Mouse (Mus musculus) myocyte (in vitro differentiated cells): ENCODE measurements around the gene Auh. TPM values are rescaled to one million over a fixed set of nuclear protein-coding genes. Genes with fewer than 3 reads are reported as not detected.

Experiments used
- H3K27me3 ChIP-seq: one replicate; pipeline ENCODE4 v1.6.1; 2011; ENCODE audit not compliant: control insufficient read depth, insufficient read depth, insufficient read length
- H3K36me3 ChIP-seq: one replicate; pipeline ENCODE4 v1.6.1; 2011; ENCODE audit not compliant: control insufficient read depth, insufficient read depth
- H3K4me2 ChIP-seq: one replicate; pipeline ENCODE4 v1.6.1; 2011; ENCODE audit warnings: low read depth, control low read depth
- H3K4me3 ChIP-seq: one replicate; pipeline ENCODE4 v1.5.1; 2011; ENCODE audit warnings: mild to moderate bottlenecking, control low read depth, moderate library complexity
- H3K79me2 ChIP-seq: one replicate; pipeline ENCODE4 v1.6.1; 2011; ENCODE audit not compliant: control insufficient read depth, insufficient read depth
- H3ac ChIP-seq: one replicate; pipeline ENCODE4 v1.6.1; 2011; ENCODE audit not compliant: control insufficient read depth, insufficient read length
- CEBPB ChIP-seq: IDR thresholded peaks from 2 replicates; pipeline ENCODE4 v1.6.1; 2011; ENCODE audit warnings: mild to moderate bottlenecking, moderate library complexity; ENCODE audit not compliant: poor library complexity, insufficient read depth, severe bottlenecking
- E2F4 ChIP-seq: IDR thresholded peaks from one replicate; pipeline ENCODE4 v1.6.1; 2011; ENCODE audit warnings: mild to moderate bottlenecking, control low read depth, moderate library complexity; ENCODE audit not compliant: insufficient read depth
- MAX ChIP-seq: IDR thresholded peaks from one replicate; pipeline ENCODE4 v1.6.1; 2011; ENCODE audit warnings: low read depth, mild to moderate bottlenecking, control low read depth
- MYOD1 ChIP-seq, 3 experiments: IDR thresholded peaks; one replicate each; pipeline ENCODE4 v1.6.1; 2011; ENCODE audit warnings: control low read depth in 2 of 3, low read depth in 2 of 3, mild to moderate bottlenecking in 2 of 3, moderate library complexity in 1 of 3; ENCODE audit not compliant: insufficient read length in 2 of 3, control insufficient read depth in 1 of 3
- POLR2A ChIP-seq: IDR thresholded peaks from one replicate; pipeline ENCODE4 v1.6.1; 2011; ENCODE audit warnings: low read depth, mild to moderate bottlenecking, control low read depth, moderate library complexity; ENCODE audit not compliant: insufficient read length
- POLR2AphosphoS2 ChIP-seq: IDR thresholded peaks from one replicate; pipeline ENCODE4 v1.6.1; 2011; ENCODE audit warnings: low read depth, control low read depth; ENCODE audit not compliant: insufficient read length
- REST ChIP-seq: IDR thresholded peaks from one replicate; pipeline ENCODE4 v1.6.1; 2011; ENCODE audit warnings: mild to moderate bottlenecking, control low read depth, moderate library complexity; ENCODE audit not compliant: insufficient read depth, insufficient read length
- SRF ChIP-seq: IDR thresholded peaks from one replicate; pipeline ENCODE4 v1.6.1; 2011; ENCODE audit warnings: low read depth; ENCODE audit not compliant: control insufficient read depth, insufficient read length
- TCF12 ChIP-seq: IDR thresholded peaks from one replicate; pipeline ENCODE4 v1.6.1; 2011; ENCODE audit warnings: mild to moderate bottlenecking, control low read depth; ENCODE audit not compliant: poor library complexity, insufficient read depth, severe bottlenecking
- TCF3 ChIP-seq: IDR thresholded peaks from one replicate; pipeline ENCODE4 v1.6.1; 2011; ENCODE audit warnings: low read depth, control low read depth; ENCODE audit not compliant: insufficient read length
- USF1 ChIP-seq: IDR thresholded peaks from one replicate; pipeline ENCODE4 v1.6.1; 2011; ENCODE audit warnings: low read depth, mild to moderate bottlenecking, control low read depth, moderate library complexity
- polyA plus RNA-seq: library from polyadenylated mRNA; unstranded; fragments of >200 nt; fragmentation: generic; extraction: Trizol; gene quantifications from one replicate; pipeline ENCODE4 v1.2.1, GENCODE M21; 2012; ENCODE audit warnings: missing spikeins

Auh gene
- polyA plus RNA-seq, 1 experiment, result 17.4 TPM

- no peak for TF ChIP-seq USF1
- TF ChIP-seq SRF, result no peak
- TF ChIP-seq POLR2A, result no peak
- TF ChIP-seq MAX, result no peak
- TF ChIP-seq TCF12, result no peak
- TF ChIP-seq CEBPB, result no peak
- no peak for TF ChIP-seq REST
- TF ChIP-seq TCF3, result no peak
- no peak for TF ChIP-seq POLR2AphosphoS2
- TF ChIP-seq MYOD1 (IDR thresholded peaks at IDR 0.05; ENCODE audit: control insufficient read depth in 1 of 3, insufficient read length in 2 of 3, low read depth in 2 of 3), result no peak
- no peaks in the 10 kb centered on the region for H3K36me3 ChIP-seq
- no peak overlapping the region for H3ac ChIP-seq
- no peak overlapping the region for H3K4me3 ChIP-seq
- no peaks in the 10 kb centered on the region for H3K27me3 ChIP-seq
- H3K4me2 ChIP-seq, result no peak overlapping the region
- H3K79me2 ChIP-seq, result no peaks in the 10 kb centered on the region
These were observed 85.8 kb downstream of the Auh start for GRCm38 (mm10) chr13:52843536-52844178.

DNA sequence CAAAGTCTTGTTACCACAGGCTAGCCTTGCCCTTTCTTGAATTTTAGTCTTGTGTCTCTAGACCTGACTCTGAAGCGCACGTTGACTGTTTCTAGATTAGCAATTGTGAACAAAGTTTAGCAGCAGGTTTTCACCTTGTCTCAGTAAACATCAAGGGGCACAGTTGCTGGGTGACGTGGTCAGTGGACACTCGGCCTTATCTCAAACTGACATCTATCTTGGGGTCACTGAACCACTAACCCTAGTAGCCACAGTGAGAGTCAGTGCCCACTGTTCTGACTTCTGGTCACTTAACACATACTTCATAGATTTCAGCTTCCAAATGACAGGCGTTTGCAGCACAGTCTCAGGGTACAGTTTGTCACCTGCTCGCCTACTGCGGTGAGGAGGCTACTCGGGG is 93.2 kb downstream of the Auh start:
- Histone ChIP-seq H3K36me3 (no peaks in the 10 kb centered on the region), H3K27me3 (no peaks in the 10 kb centered on the region), H3K79me2 (no peaks in the 10 kb centered on the region), H3K4me2 (no peak overlapping the region), H3K4me3 (no peak overlapping the region), H3ac (no peak overlapping the region)
- TF ChIP-seq REST (no peak), POLR2A (no peak), CEBPB (no peak), POLR2AphosphoS2 (no peak), MAX (no peak), MYOD1 (IDR thresholded peaks at IDR 0.05; ENCODE audit: control insufficient read depth in 1 of 3, insufficient read length in 2 of 3, low read depth in 2 of 3) (no peak), USF1 (no peak), E2F4 (no peak)

DNA sequence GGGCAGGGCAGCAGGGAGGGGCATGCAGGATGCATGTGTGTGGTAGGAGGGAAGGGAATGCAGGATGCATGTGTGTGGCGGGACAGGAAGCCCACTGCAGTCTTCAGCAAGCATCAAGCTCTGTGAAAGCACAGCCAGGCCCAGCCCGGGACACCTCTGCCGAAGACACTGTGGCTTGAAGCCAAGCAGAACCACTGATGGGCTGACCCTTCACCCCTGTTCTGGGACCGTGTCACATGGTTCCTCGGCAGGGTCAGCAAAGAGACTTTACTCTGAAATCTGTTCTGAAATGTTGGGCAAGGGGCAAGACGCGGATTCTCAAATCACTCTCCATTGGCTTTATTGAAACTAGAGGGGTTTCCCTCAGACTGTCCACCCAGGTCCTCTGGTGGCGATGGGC is 94.9 kb downstream of the Auh start:
- Histone ChIP-seq H3ac (no peak overlapping the region), H3K4me2 (no peak overlapping the region), H3K79me2 (no peaks in the 10 kb centered on the region), H3K27me3 (no peaks in the 10 kb centered on the region), H3K36me3 (no peaks in the 10 kb centered on the region), H3K4me3 (no peak overlapping the region)
- TF ChIP-seq POLR2A, result no peak
- TF ChIP-seq MYOD1 (IDR thresholded peaks at IDR 0.05; ENCODE audit: control insufficient read depth in 1 of 3, insufficient read length in 2 of 3, low read depth in 2 of 3), result no peak
- no peak for TF ChIP-seq MAX
- TF ChIP-seq USF1, result no peak
- no peak for TF ChIP-seq POLR2AphosphoS2
- no peak for TF ChIP-seq CEBPB
- TF ChIP-seq TCF12, result no peak
- no peak for TF ChIP-seq TCF3
- TF ChIP-seq REST, result no peak
- TF ChIP-seq E2F4, result no peak

- H3K79me2 ChIP-seq, result no peaks in the 10 kb centered on the region
- no peak overlapping the region for H3ac ChIP-seq
- H3K4me2 ChIP-seq, result no peak overlapping the region
- no peak for TF ChIP-seq SRF
- TF ChIP-seq POLR2A, result no peak
- no peak for TF ChIP-seq E2F4
- no peak for TF ChIP-seq MYOD1 (IDR thresholded peaks at IDR 0.05; ENCODE audit: control insufficient read depth in 1 of 3, insufficient read length in 2 of 3, low read depth in 2 of 3)
- TF ChIP-seq REST, result no peak
- H3K36me3 ChIP-seq, result no peaks in the 10 kb centered on the region
- H3K27me3 ChIP-seq, result no peaks in the 10 kb centered on the region
- H3K4me3 ChIP-seq, result no peak overlapping the region
These were observed 95.7 kb downstream of the Auh start for GRCm38 (mm10) chr13:52833748-52834147.

- Histone ChIP-seq H3ac (no peak overlapping the region), H3K79me2 (no peaks in the 10 kb centered on the region)
These were observed 96.3 kb downstream of the Auh start for GRCm38 (mm10) chr13:52833220-52833619.

More at GRCm38 (mm10) chr13:52833220-52833619, 96.3 kb downstream of the Auh start:
- H3K27me3 ChIP-seq, result no peaks in the 10 kb centered on the region
- H3K36me3 ChIP-seq, result no peaks in the 10 kb centered on the region
- H3K4me3 ChIP-seq, result no peak overlapping the region
- TF ChIP-seq MYOD1 (IDR thresholded peaks at IDR 0.05; ENCODE audit: control insufficient read depth in 1 of 3, insufficient read length in 2 of 3, low read depth in 2 of 3) (no peak), POLR2A (no peak), TCF12 (no peak), SRF (no peak), REST (no peak), TCF3 (no peak), E2F4 (no peak), MAX (no peak), POLR2AphosphoS2 (no peak), CEBPB (no peak), USF1 (no peak)
- H3K4me2 ChIP-seq, result no peak overlapping the region
